7 mouse cellular contexts compared by ENCODE assay signal in genomic region chr9:58902869-58903585, GRCm38 (mm10).
DNase-seq lines count a peak whose midpoint lies in the region.

No protein-coding gene starts in this region.

- peak; percentile 42 for DNase-seq in ovary, postnatal 14 days (ENCODE audit: low spot score)
- no peak for DNase-seq in ovary, adult 18-20 months (ENCODE audit: low spot score)
- peak; percentile 4 for DNase-seq in WW6 (ENCODE audit: low read depth, low spot score)
- DNase-seq in cerebellum, adult 9-11 months = peak; percentile 22
- peak; percentile 45 for DNase-seq in gastrocnemius, postnatal 10 days
- peak; percentile 41 to 57 for DNase-seq in left cerebral cortex, adult 18-20 months (ENCODE audit: low spot score in 2 of 2)
- peak; percentile 44 for DNase-seq in retina, adult 2 months (ENCODE audit: low read depth, low spot score)
